Mouse (Mus musculus): ENCODE data around the gene Pcdh10. TPM values are rescaled to one million over a fixed set of nuclear protein-coding genes. Genes with fewer than 3 reads are reported as not detected.

The Pcdh10 gene
- polyA plus RNA-seq, 1 experiment: 0.02 TPM

GRCm38 (mm10) chr3:45383831-45384230 is 5.6 kb downstream of the Pcdh10 start:
- TF ChIP-seq CEBPB (IDR thresholded peaks at IDR 0.05; ENCODE audit: low read depth) (no peak), MAX (IDR thresholded peaks at IDR 0.05) (no peak), FOSL1 (IDR thresholded peaks at IDR 0.05; ENCODE audit: insufficient read depth, low read length, poor library complexity, severe bottlenecking) (no peak), CTCF (IDR thresholded peaks at IDR 0.05; ENCODE audit: control insufficient read depth, insufficient read depth, insufficient read length) (no peak), MYOG (IDR thresholded peaks at IDR 0.05; ENCODE audit: control insufficient read depth, extremely low read depth, insufficient read length) (no peak)
- no peaks in the 10 kb centered on the region for H3K79me2 ChIP-seq (ENCODE audit: control insufficient read depth, insufficient read depth)
- H3K36me3 ChIP-seq (ENCODE audit: control insufficient read depth, insufficient read depth): no peaks in the 10 kb centered on the region
- H3K4me3 ChIP-seq (ENCODE audit: insufficient read depth, poor library complexity, severe bottlenecking): no peak overlapping the region
- peaks cover 12% of the 10 kb centered on the region for H3K27me3 ChIP-seq (ENCODE audit: control insufficient read depth, insufficient read depth, insufficient read length)
- no peaks in the 10 kb centered on the region for H3K79me3 ChIP-seq (ENCODE audit: low read depth)
- no peak overlapping the region for H3ac ChIP-seq (ENCODE audit: control insufficient read depth, insufficient read length, low read depth)

- no peaks in the 10 kb centered on the region for H3K36me3 ChIP-seq (ENCODE audit: control insufficient read depth, insufficient read depth)
- no peak overlapping the region for H3ac ChIP-seq (ENCODE audit: control insufficient read depth, insufficient read length, low read depth)
- peaks cover 8% of the 10 kb centered on the region for H3K27me3 ChIP-seq (ENCODE audit: control insufficient read depth, insufficient read depth, insufficient read length)
- no peak overlapping the region for H3K4me3 ChIP-seq (ENCODE audit: insufficient read depth, poor library complexity, severe bottlenecking)
- H3K79me2 ChIP-seq (ENCODE audit: control insufficient read depth, insufficient read depth): no peaks in the 10 kb centered on the region
- TF ChIP-seq MYOD1 (IDR thresholded peaks at IDR 0.05; ENCODE audit: control insufficient read depth, insufficient read length, low read depth): no peak
- TF ChIP-seq MAX (IDR thresholded peaks at IDR 0.05): no peak
- no peak for TF ChIP-seq CTCF (IDR thresholded peaks at IDR 0.05; ENCODE audit: control insufficient read depth, insufficient read depth, insufficient read length)
- TF ChIP-seq CEBPB (IDR thresholded peaks at IDR 0.05; ENCODE audit: low read depth): no peak
- TF ChIP-seq MYOG (IDR thresholded peaks at IDR 0.05; ENCODE audit: control insufficient read depth, extremely low read depth, insufficient read length): no peak
- TF ChIP-seq USF1 (IDR thresholded peaks at IDR 0.05; ENCODE audit: low read depth): no peak
- TF ChIP-seq FOSL1 (IDR thresholded peaks at IDR 0.05; ENCODE audit: insufficient read depth, low read length, poor library complexity, severe bottlenecking): no peak
- no peaks in the 10 kb centered on the region for H3K79me3 ChIP-seq (ENCODE audit: low read depth)
These were observed 6.8 kb downstream of the Pcdh10 start for GRCm38 (mm10) chr3:45385028-45385427.

- Histone ChIP-seq H3ac (ENCODE audit: control insufficient read depth, insufficient read length, low read depth) (no peak overlapping the region), H3K27me3 (ENCODE audit: control insufficient read depth, insufficient read depth, insufficient read length) (peaks cover 5% of the 10 kb centered on the region), H3K36me3 (ENCODE audit: control insufficient read depth, insufficient read depth) (no peaks in the 10 kb centered on the region), H3K4me3 (ENCODE audit: insufficient read depth, poor library complexity, severe bottlenecking) (no peak overlapping the region), H3K79me2 (ENCODE audit: control insufficient read depth, insufficient read depth) (no peaks in the 10 kb centered on the region), H3K79me3 (ENCODE audit: low read depth) (no peaks in the 10 kb centered on the region)
- TF ChIP-seq MAX (IDR thresholded peaks at IDR 0.05) (no peak), CEBPB (IDR thresholded peaks at IDR 0.05; ENCODE audit: low read depth) (no peak), MYOG (IDR thresholded peaks at IDR 0.05; ENCODE audit: control insufficient read depth, extremely low read depth, insufficient read length) (no peak), CTCF (IDR thresholded peaks at IDR 0.05; ENCODE audit: control insufficient read depth, insufficient read depth, insufficient read length) (no peak), FOSL1 (IDR thresholded peaks at IDR 0.05; ENCODE audit: insufficient read depth, low read length, poor library complexity, severe bottlenecking) (no peak), MYOD1 (IDR thresholded peaks at IDR 0.05; ENCODE audit: control insufficient read depth, insufficient read length, low read depth) (no peak), USF1 (IDR thresholded peaks at IDR 0.05; ENCODE audit: low read depth) (no peak)
These were observed 7.3 kb downstream of the Pcdh10 start for GRCm38 (mm10) chr3:45385451-45385850.

GRCm38 (mm10) chr3:45386512-45386911 is 8.3 kb downstream of the Pcdh10 start:
- H3ac ChIP-seq (ENCODE audit: control insufficient read depth, insufficient read length, low read depth): no peak overlapping the region
- TF ChIP-seq FOSL1 (IDR thresholded peaks at IDR 0.05; ENCODE audit: insufficient read depth, low read length, poor library complexity, severe bottlenecking): no peak
- no peak for TF ChIP-seq CEBPB (IDR thresholded peaks at IDR 0.05; ENCODE audit: low read depth)
- no peak for TF ChIP-seq MYOD1 (IDR thresholded peaks at IDR 0.05; ENCODE audit: control insufficient read depth, insufficient read length, low read depth)
- no peak for TF ChIP-seq MYOG (IDR thresholded peaks at IDR 0.05; ENCODE audit: control insufficient read depth, extremely low read depth, insufficient read length)
- no peak for TF ChIP-seq MAX (IDR thresholded peaks at IDR 0.05)
- no peak for TF ChIP-seq USF1 (IDR thresholded peaks at IDR 0.05; ENCODE audit: low read depth)
- no peaks in the 10 kb centered on the region for H3K79me3 ChIP-seq (ENCODE audit: low read depth)
- no peaks in the 10 kb centered on the region for H3K36me3 ChIP-seq (ENCODE audit: control insufficient read depth, insufficient read depth)
- no peaks in the 10 kb centered on the region for H3K79me2 ChIP-seq (ENCODE audit: control insufficient read depth, insufficient read depth)
- no peak overlapping the region for H3K4me3 ChIP-seq (ENCODE audit: insufficient read depth, poor library complexity, severe bottlenecking)
- no peaks in the 10 kb centered on the region for H3K27me3 ChIP-seq (ENCODE audit: control insufficient read depth, insufficient read depth, insufficient read length)

GRCm38 (mm10) chr3:45397101-45397500 is 18.9 kb downstream of the Pcdh10 start:
- Histone ChIP-seq H3K27me3 (ENCODE audit: control insufficient read depth, insufficient read depth, insufficient read length) (no peaks in the 10 kb centered on the region), H3ac (ENCODE audit: control insufficient read depth, insufficient read length, low read depth) (no peak overlapping the region), H3K36me3 (ENCODE audit: control insufficient read depth, insufficient read depth) (no peaks in the 10 kb centered on the region), H3K4me3 (ENCODE audit: insufficient read depth, poor library complexity, severe bottlenecking) (no peak overlapping the region), H3K79me2 (ENCODE audit: control insufficient read depth, insufficient read depth) (no peaks in the 10 kb centered on the region), H3K79me3 (ENCODE audit: low read depth) (no peaks in the 10 kb centered on the region)
- TF ChIP-seq FOSL1 (IDR thresholded peaks at IDR 0.05; ENCODE audit: insufficient read depth, low read length, poor library complexity, severe bottlenecking): no peak

GRCm38 (mm10) chr3:45403239-45403638 is 25.0 kb downstream of the Pcdh10 start:
- no peak for TF ChIP-seq CEBPB (IDR thresholded peaks at IDR 0.05; ENCODE audit: low read depth)
- no peak for TF ChIP-seq USF1 (IDR thresholded peaks at IDR 0.05; ENCODE audit: low read depth)
- no peak for TF ChIP-seq MYOG (IDR thresholded peaks at IDR 0.05; ENCODE audit: control insufficient read depth, extremely low read depth, insufficient read length)
- TF ChIP-seq MAX (IDR thresholded peaks at IDR 0.05): no peak
- Histone ChIP-seq H3K4me3 (ENCODE audit: insufficient read depth, poor library complexity, severe bottlenecking) (no peak overlapping the region), H3K79me3 (ENCODE audit: low read depth) (no peaks in the 10 kb centered on the region), H3ac (ENCODE audit: control insufficient read depth, insufficient read length, low read depth) (no peak overlapping the region), H3K36me3 (ENCODE audit: control insufficient read depth, insufficient read depth) (no peaks in the 10 kb centered on the region), H3K27me3 (ENCODE audit: control insufficient read depth, insufficient read depth, insufficient read length) (no peaks in the 10 kb centered on the region), H3K79me2 (ENCODE audit: control insufficient read depth, insufficient read depth) (no peaks in the 10 kb centered on the region)
